Mouse (Mus musculus) neutrophil, adult 5-6 weeks (primary cell): ENCODE measurements around the gene Numb. TPM values are rescaled to one million over a fixed set of nuclear protein-coding genes. Genes with fewer than 3 reads are reported as not detected.
"Not testable (repeated sequence)": the region's sequence is repeated elsewhere in the genome, so short reads cannot be mapped to it uniquely, and the experiment has no call there.

Experiments
- ATAC-seq: fragments of 151-379, 151-347 bp; 2 replicates; pipeline ENCODE4 v1.8.0; 2017; ENCODE audit warnings: mild to moderate bottlenecking, moderate TSS enrichment; ENCODE audit not compliant: insufficient number of reproducible peaks, poor library complexity, low FRiP score, severe bottlenecking; ENCODE audit errors: extremely low read depth
- total RNA-seq: library from RNA; stranded (forward); fragments of 200-1000 nt; gene quantifications from 2 replicates; pipeline ENCODE4 v1.2.3, GENCODE M21; 2017

Numb gene
- 67.8 and 86.4 TPM in 2 replicates for total RNA-seq

DNA sequence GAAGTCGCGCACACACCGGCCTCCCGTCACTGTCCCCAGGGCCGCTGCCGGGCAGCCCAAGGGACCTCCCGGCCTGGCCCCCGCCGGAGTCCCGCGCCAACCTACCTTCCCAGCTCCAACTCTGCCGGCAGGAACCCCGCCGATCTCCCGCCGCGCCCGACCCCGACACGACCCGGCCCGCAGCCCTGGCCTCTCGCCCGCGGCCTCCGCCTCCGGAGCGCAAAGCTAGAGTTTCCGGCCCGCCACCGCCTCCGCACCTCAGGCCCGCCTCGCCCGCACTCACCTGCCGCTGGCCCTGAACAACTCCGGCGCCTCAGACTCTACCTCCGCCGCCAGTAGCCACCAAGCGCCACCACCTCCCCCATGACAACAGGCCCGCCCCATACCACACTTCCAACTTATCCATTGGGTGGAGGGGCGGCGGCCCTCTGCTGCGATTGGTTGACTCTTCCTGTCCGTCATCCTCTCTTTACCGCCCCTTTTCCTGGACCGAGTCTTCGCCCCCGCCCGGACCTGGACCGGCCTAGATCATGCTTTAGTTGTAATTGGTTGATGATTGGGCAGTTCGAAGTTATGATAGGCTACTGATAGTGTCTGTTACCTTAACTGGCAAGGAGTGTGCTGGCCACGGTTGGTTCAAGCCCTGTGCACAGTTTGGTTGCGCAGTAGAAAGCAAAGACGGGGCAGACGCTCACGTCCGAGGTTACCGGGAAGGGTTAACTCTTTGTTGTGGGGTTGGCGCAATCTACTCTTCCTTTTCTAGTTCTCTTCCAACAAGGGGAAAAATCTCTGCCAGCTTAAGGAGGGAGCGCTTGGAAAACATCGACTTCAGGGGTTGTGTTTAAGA, at the start of gene Numb:
Numb (minus strand) TSS at position 400 of the 847 bp plus-strand sequence.
- peak; percentile 97 for ATAC-seq

DNA sequence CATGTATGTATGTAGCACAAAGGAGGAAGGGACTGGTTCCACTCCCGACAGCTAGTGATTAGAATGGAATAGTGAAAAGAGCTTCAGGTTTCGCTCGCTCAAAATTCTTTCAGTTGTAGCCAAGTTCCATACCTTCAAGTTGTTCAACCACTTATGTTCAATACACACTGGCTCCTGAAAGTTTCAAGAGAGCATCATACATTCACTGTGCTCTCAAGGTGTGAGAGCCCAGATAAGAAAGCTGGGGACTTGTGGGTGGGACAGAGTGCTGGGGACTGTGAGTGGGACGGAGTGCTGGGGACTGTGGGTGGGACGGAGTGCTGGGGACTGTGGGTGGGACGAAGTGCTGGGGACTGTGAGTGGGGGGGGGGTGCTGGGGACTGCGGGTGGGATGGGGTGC, 43.5 kb upstream of the Numb start:
- ATAC-seq = no peak

DNA sequence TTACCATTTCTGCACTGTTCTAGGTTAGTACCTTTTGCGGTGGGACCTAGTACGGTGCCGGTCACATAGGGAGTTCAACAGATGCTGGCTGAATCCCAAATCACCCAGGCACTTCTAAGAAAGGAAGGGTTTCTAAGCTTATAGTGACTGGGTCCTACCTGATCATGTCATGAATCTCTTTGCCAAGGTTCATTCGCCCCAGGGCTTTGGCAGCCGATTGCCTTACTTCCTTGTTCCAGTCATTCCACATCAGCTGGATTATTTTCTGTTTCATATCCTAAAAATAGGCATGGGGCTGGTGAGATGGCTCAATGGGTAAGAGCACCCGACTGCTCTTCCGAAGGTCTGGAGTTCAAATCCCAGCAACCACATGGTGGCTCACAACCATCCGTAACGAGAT, 36.5 kb upstream of the Numb start:
- no peak for ATAC-seq

DNA sequence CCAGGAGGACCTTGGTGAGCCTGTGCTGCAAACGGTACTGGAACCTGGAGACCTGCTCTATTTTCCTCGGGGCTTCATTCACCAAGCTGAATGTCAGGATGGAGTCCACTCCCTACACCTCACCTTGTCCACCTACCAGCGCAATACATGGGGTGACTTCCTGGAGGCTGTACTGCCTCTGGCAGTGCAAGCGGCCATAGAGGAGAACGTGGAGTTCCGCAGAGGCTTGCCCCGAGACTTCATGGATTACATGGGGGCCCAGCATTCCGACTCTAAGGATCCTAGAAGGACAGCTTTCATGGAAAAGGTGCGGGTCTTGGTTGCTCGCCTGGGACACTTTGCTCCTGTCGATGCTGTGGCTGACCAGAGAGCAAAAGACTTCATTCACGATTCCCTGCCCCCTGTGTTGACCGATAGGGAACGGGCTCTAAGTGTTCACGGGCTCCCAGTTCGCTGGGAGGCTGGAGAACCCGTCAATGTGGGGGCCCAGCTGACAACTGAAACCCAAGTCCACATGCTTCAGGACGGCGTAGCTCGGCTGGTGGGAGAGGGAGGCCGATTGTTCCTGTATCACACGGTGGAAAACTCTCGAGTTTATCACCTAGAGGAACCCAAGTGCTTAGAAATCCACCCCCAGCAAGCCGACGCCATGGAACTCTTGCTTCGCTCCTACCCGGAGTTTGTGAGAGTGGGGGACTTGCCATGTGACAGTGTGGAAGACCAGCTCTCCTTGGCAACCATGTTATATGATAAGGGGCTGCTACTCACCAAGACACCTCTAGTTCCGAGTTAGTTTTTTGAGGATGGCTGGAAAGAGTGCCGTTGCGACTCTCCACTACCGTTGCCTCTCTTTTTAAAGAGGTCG, 30.2 kb upstream of the Numb start:
- no peak for ATAC-seq

DNA sequence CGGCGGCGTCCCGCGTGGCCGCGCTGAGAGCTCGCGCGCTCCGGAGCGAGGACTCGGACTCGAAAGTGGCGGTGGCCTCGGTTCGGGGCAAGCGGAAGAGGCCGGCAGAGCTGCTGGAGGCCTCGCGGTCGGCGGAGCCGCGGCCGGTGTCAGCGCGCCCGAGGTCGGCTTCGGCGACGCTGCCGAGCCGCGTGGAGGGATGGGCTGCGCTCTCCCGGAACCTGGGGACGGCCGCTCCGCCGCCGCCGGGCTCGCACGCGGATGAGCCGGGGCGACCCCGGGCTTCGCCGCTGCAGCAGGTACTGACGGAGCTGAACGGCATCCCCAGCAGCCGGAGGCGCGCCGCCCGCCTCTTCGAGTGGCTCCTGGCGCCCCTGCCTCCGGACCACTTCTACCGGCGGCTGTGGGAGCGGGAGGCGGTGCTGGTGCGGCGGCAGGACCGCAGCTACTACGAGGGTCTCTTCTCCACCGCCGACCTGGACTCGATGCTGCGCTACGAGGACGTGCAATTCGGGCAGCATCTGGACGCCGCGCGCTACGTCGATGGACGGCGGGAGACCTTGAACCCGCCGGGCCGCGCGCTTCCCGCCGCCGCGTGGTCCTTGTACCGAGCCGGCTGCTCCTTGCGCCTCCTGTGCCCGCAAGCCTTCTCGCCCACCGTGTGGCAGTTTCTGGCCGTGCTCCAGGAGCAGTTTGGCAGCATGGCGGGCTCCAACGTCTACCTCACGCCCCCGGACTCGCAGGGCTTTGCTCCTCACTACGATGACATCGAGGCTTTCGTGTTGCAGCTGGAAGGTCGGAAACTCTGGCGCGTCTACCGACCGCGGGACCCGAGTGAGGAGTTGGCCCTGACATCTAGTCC, 29.3 kb upstream of the Numb start:
- peak; percentile 25; the same call in 1 of the 2 replicates for ATAC-seq

DNA sequence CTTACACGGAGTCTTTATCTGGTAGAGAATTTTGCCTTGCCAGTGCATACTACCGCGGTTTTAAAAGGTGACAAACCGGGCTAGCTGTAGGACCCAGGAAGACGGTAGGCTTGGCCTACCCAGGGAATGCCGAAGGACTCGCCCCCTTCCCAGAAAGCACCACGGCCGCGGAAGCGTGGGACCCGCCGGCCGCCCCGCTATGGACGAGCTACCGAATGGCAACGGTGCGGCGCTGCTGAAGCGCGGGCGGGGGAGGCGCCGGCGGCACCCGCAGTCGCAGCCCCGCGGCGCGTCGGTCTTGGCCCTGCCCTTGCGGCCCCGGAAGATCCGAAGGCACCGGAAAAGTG, 28.7 kb upstream of the Numb start, which contains the start of gene Riox1:
Riox1 (plus strand) TSS at position 116 of the 347 bp plus-strand sequence.
- ATAC-seq = peak; percentile 69

DNA sequence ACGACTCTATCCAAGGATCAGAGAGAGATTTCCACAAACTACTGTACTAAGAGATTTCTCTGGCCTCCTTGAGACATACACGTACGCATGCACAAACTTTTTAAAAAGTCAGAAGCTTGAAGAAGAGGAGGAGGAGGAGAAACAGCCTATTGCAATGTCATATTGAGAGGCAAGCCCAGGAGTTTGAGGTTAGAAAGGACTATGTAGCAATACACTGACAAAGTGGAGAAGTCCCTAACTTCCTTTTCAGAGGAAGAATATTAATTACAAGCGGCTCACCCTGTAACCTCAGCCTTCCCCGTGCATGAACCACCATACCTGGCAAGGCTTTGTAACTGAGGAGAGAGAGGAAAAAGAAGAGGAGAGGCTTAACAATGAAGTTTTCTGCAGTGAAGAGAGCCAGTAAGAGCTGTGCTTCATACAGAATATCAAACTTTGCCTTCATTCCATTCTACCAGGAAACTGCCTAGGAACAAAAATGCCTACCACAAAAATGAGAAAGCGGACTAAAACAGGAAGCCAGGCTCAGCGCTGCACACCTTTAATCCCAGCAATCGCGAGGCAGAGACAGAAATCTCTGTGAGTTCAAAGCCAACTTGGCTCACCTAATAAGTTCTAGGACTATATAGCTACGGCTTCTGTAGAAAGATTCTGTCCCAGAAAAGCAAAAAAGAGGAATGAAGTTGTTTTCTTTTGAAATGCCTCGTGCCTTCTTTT, 28.2 kb upstream of the Numb start:
- 0 out of 2 replicates have a peak, but pooled peaks have one; percentile 13 for ATAC-seq

DNA sequence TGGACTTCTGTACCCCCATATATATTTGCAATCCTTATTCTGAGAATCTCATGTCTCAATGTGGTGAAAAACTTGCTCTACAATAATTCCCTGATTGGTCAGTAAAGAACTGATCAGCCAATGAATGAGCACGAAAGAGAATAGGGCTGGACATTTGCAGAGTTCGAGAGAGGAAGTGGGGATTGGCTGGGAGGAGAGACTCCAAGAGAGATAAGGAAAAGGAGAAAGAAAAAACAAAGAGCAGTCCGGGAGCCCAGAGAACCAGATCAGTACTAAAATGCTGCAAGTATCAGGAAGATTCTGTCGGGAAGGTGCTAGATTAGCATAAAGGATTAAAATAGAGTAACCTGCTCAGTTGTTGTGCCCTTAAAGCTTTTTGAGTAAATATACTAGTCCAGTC, 27.3 kb upstream of the Numb start:
- no peak for ATAC-seq

DNA sequence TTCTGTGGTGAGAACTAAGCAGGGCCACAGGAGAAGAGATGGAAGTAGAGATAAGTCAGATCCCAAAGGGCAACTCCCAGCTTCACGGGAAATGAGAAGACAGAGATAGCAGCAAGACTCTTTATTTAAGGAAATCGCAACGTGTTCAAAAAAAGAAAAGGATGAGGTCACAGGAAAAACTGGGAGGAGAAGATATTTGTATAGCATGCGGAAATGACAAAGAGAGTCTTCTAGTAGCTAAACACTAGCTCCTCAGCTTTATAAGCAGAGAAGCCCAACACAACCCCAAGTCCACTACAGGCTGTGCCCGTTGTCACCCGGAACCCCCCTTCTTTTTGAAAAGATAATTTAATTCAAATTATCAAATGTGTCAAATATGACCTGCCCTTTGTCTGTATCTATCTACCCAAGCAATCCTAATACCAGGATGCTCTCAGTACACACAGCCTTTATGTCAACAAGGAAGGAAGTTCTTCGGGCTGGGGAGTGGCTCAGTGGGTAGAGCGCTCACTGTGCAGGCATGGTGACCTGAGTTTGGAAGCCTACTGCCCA, 25.6 kb upstream of the Numb start:
- ATAC-seq = no peak

DNA sequence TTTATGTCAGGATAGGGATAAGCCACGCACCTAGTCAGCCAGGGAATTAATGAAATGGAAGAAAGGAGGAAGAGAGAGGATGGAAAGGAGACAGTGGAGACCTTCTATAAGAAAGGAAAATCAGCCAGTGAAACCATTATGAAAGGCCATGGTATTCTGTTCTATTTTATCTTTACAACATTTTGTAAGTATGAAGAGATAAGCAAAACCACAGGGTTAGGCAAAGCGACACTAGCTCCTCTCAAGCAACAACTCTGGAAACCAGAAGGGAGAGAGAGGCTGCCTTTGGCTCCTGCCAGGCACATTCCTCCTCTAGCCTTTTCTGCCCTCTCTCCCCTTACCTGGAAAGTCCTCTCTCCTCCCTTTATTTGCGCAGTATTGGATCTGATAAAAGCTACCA, 20.2 kb upstream of the Numb start:
- ATAC-seq = no peak

DNA sequence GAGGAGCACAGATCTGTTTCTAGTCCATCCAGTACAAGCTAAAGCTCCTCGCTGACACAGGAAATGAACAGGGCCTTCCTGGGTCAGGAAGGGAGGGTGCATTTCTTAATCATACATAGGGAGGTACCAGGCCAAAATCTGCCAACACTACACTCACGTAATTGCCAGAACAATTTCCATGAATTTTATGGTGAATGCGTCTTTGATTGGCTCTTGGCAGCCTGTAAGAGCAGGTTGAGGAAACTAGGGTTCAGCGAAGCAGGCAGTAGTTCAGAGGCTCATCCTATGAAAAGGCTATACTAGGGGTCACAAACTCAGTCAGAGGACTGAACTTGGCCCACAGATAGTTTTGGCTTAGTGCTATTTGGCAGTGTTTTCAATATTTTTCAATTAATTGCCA, 18.3 kb upstream of the Numb start:
- no peak for ATAC-seq

DNA sequence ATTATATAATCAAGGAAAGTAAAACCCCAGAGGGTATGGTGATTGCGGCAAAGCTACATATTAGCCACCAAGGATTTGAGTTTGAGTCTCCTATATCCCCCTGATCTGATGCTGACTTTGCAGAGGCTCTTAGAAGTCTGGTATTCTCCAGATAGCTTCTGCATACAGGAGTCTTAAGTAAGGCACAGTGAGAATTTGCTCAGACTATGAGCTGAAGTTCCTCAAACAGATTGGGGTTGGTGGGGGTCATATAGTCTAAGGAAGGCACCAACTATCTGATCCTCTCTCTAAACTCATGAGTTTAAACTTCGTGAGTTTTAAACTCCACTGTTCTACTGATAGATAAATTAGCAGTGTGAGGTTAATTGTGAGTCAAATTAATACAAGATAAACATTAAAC, 17.6 kb upstream of the Numb start:
- ATAC-seq = no peak

DNA sequence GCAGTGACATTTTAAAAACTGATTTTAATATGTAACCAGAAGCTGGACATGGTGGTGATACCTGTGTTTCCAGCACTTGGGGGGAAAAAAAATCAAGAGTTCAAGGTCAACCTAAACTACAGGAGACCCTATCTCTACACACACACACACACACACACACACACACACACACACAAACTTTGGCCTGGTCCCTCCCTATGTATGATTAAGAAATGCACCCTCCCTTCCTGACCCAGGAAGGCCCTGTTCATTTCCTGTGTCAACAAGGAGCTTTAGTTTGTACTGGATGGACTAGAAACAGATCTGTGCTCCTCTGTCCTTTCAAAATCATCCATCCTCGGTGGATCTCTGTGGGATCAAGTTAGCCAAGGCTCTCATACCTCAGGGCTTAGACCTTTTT, 16.9 kb upstream of the Numb start:
- ATAC-seq = not testable (repeated sequence)

DNA sequence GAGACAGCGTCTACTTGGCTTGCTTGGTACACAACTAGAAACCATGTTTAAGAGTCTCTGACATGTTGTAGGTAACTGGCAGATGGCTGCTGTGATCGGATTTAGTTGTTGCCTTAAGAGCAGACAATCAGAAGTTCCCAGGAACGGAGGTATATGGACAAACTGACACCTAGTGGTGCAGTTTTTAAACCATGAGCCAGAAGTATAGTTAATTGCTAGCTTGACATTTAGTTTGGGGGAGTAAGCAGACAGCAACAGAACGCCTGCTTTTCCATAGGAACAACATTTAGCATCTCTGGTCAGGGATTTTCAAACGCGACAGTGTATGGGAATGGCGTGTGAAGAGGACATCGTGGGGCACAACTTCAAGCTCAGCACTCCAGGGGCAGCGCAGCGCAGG, 15.9 kb upstream of the Numb start:
- no peak for ATAC-seq

DNA sequence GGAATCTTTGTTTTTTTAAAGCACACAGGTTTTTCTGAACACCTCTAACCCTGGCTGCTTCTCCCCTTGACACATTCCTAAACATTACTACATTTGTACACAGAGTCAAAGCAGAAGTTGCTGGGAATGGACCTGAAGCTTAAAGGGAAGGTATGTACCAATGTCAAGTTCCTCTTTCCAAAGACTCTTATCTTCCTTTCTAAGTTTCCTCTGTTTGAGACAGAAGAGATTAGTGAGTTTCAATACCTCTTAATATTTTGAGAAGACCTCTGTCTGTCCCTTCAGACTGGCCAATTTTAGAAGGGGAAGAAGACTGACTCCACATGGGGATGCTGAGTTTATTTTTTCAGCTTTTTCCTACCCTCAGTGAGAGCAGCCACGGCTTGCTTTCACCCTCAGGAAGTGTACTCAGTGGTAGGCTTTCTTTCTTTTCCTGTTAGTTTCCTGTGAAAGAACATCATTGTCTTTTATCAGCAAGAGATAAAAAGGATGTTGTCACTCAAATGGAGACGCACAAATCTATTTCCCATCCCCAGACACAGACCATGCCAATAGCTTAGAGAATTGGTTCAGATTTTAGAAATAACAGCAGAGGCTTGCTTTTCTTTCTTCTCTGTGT, 7.6 kb upstream of the Numb start:
- ATAC-seq = peak; percentile 64; the same call in 1 of the 2 replicates

DNA sequence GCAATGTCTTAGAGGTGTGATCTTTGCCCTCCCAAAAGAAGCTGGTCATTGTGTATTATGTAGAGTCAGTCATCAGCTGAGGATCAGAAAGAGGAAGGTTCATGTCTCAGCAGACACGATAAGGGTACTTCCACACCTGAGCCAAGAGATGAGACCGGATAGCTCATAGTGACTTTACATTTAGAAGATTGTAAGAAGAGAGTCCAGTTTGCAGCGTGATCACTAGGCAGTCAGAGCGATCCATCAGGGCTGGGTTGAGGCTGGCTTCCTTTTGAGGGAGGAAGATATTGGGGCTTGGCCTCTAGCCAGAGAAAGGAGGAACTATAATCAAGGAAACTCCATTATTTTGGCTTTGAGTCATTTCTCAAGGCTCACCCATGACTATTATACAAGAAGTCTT, 6.0 kb upstream of the Numb start:
- peak; percentile 49; the same call in 1 of the 2 replicates for ATAC-seq

DNA sequence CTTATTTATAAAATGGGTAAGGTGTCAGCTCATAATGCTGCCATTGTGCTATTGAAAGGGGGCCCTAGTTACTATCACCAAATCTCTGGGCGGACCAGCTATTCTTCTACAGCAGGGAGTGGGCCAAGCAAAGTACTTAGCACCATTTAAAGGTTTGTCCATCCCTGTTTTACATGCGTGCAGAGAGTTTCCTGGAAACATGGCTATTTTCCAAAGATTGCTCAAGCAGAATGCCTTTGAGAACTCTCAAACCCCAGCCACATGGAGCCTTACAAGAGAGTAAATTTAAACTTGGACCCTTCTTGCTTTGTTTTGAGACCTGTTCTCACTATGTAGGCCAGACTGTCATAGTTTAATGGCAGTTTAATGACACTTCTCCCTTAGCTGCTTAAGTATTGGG, 4.3 kb upstream of the Numb start:
- no peak for ATAC-seq
